Mouse (Mus musculus) kidney, adult 18-20 months (tissue): ENCODE measurements around the gene Atrip.

Experiments used
- DNase-seq: peaks from one replicate; pipeline ENCODE4 v3.0.0; 2021

Gene Atrip

GRCm38 (mm10) chr9:109030312-109030711 lies 43.6 kb downstream of the Atrip start:
- DNase-seq, result no peak

- no peak for DNase-seq
Measured at GRCm38 (mm10) chr9:109028919-109029318, 45.0 kb downstream of the Atrip start.

GRCm38 (mm10) chr9:109028421-109028820 lies 45.5 kb downstream of the Atrip start:
- no peak for DNase-seq

GRCm38 (mm10) chr9:109027521-109027920 lies 46.4 kb downstream of the Atrip start:
- DNase-seq, result no peak

- DNase-seq, result no peak
Measured at GRCm38 (mm10) chr9:109022866-109023685, 50.8 kb downstream of the Atrip start.

GRCm38 (mm10) chr9:109021428-109021827 lies 52.5 kb downstream of the Atrip start:
- DNase-seq, result no peak

- no peak for DNase-seq
Measured at GRCm38 (mm10) chr9:109016973-109017604, 56.8 kb downstream of the Atrip start.

- no peak for DNase-seq
Measured at GRCm38 (mm10) chr9:109015397-109015796, 58.5 kb downstream of the Atrip start.

- no peak for DNase-seq
Measured at GRCm38 (mm10) chr9:109010316-109010690, 63.6 kb downstream of the Atrip start.

GRCm38 (mm10) chr9:109009636-109010315 lies 64.1 kb downstream of the Atrip start:
- DNase-seq, result no peak

- DNase-seq, result no peak
Measured at GRCm38 (mm10) chr9:109008994-109009635, 64.8 kb downstream of the Atrip start.

- DNase-seq, result no peak
Measured at GRCm38 (mm10) chr9:109008081-109008480, 65.8 kb downstream of the Atrip start.
